Comparison of ENCODE assay signal across 12 mouse cellular contexts in the genomic region with DNA sequence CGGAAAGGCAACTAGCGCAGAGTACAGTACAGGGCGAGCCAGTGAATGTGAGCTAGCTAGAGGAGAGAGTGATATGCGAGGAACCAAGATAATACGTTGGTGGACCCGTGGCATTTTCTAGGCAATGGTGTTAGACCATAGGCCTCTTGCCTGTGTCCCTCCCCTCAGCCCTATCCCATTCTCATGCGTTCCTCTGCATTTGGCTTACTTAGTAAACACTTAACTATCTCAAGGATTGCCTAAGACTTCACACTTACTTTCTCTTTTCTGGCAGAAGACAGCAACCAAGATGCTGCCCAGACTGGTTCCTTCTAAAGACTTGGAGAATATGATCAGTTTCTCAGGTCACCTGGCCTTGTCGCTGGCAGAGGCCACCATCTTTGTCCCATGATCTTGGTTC.
"Had no signal": no experiment of that assay in that cellular context is flagged by ENCODE, and none has a peak within 500 bp of the region (broad histone marks: within the 10 kb centered on the region; RNA-seq: fewer than 3 reads in every experiment).

No protein-coding gene starts in this region.

- ATAC-seq: midbrain, embryonic 13.5 days had no signal

- H3K4me3 ChIP-seq: limb, embryonic 13.5 days; liver, embryonic 15.5 days; midbrain, embryonic 13.5 days had no signal

- H3K9ac ChIP-seq: limb, embryonic 13.5 days; liver, embryonic 15.5 days; midbrain, embryonic 13.5 days had no signal

- H3K27me3 ChIP-seq: limb, embryonic 13.5 days; liver, embryonic 15.5 days; midbrain, embryonic 13.5 days had no signal

- DNase-seq: kidney, adult 8-10 months; kidney, postnatal 10 days; kidney, postnatal 4 days; left cerebral cortex, postnatal 4 days; lung, postnatal 10 days; right cerebral cortex, adult 18-20 months; right cerebral cortex, postnatal 25 days; thymus, postnatal 36 days had no signal

- H3K4me2 ChIP-seq: limb, embryonic 13.5 days; liver, embryonic 11.5 days; liver, embryonic 15.5 days; midbrain, embryonic 13.5 days had no signal

- H3K4me1 ChIP-seq: liver, embryonic 15.5 days; midbrain, embryonic 13.5 days had no signal

- H3K36me3 ChIP-seq: limb, embryonic 13.5 days; liver, embryonic 15.5 days; midbrain, embryonic 13.5 days had no signal

- H3K27ac ChIP-seq: limb, embryonic 13.5 days; liver, embryonic 15.5 days; midbrain, embryonic 13.5 days had no signal

- H3K9me3 ChIP-seq: limb, embryonic 13.5 days; liver, embryonic 15.5 days; midbrain, embryonic 13.5 days had no signal
